Mouse (Mus musculus) MEL (cell line): ENCODE measurements around the gene Fgfr2. TPM values are rescaled to one million over a fixed set of nuclear protein-coding genes. Genes with fewer than 3 reads are reported as not detected.

Source experiments
- DNase-seq: peaks from one replicate; pipeline ENCODE4 v3.0.0; 2011; ENCODE audit warnings: low read depth, low spot score
- H3K27ac ChIP-seq: 2 replicates; pipeline ENCODE4 v1.5.1; 2012; ENCODE audit warnings: low read depth, mild to moderate bottlenecking, control low read depth, low read length, moderate library complexity; ENCODE audit not compliant: control insufficient read depth
- H3K27me3 ChIP-seq, 2 experiments: fragments of 150-350 bp in 1 of 2; sonication (generic) in 1 of 2; 2 replicates each; pipeline ENCODE4 v1.6.1; 2012; ENCODE audit warnings: low read length in 2 of 2, mild to moderate bottlenecking in 2 of 2, improper control_type of control experiment in 1 of 2, moderate library complexity in 1 of 2; ENCODE audit not compliant: insufficient read depth in 2 of 2, control insufficient read depth in 1 of 2
- H3K36me3 ChIP-seq, 2 experiments: 2 replicates each; pipeline ENCODE4 v1.6.1; 2012 to 2014; ENCODE audit warnings: low read length in 2 of 2, improper control_type of control experiment in 1 of 2, inconsistent platforms in 1 of 2, mild to moderate bottlenecking in 1 of 2; ENCODE audit not compliant: insufficient read depth in 2 of 2, control insufficient read depth in 1 of 2
- H3K4me1 ChIP-seq, 2 experiments: fragments of 150-350 bp in 1 of 2; sonication (generic) in 1 of 2; 2 replicates each; pipeline ENCODE4 v1.6.1; 2012; ENCODE audit warnings: low read length in 2 of 2, improper control_type of control experiment in 1 of 2, mild to moderate bottlenecking in 1 of 2; ENCODE audit not compliant: insufficient read depth in 2 of 2, control insufficient read depth in 1 of 2
- H3K4me3 ChIP-seq, 2 experiments: fragments of 150-350 bp in 1 of 2; sonication (generic) in 1 of 2; 2 replicates each; pipeline ENCODE4 v1.5.1; 2012; ENCODE audit warnings: low read depth in 2 of 2, low read length in 2 of 2, mild to moderate bottlenecking in 2 of 2, moderate library complexity in 2 of 2, control low read depth in 1 of 2, improper control_type of control experiment in 1 of 2; ENCODE audit not compliant: control insufficient read depth in 1 of 2, insufficient read depth in 1 of 2
- H3K79me2 ChIP-seq: 2 replicates; pipeline ENCODE4 v1.6.1; 2012; ENCODE audit warnings: mild to moderate bottlenecking, low read length, moderate library complexity; ENCODE audit not compliant: control insufficient read depth, poor library complexity, insufficient read depth
- H3K9ac ChIP-seq: 2 replicates; pipeline ENCODE4 v1.6.1; 2012; ENCODE audit warnings: low read depth, mild to moderate bottlenecking, control low read depth, low read length, moderate library complexity; ENCODE audit not compliant: control insufficient read depth, poor library complexity, severe bottlenecking
- H3K9me3 ChIP-seq: fragments of 150-350 bp; sonication (generic); replicated peaks from 2 replicates; pipeline ENCODE4 v1.6.1; 2012; ENCODE audit warnings: mild to moderate bottlenecking, low read length, improper control_type of control experiment, moderate library complexity; ENCODE audit not compliant: insufficient read depth
- BHLHE40 ChIP-seq: IDR thresholded peaks from 2 replicates; pipeline ENCODE4 v1.6.1; 2012; ENCODE audit warnings: low read depth, mild to moderate bottlenecking, inconsistent platforms, low read length, improper control_type of control experiment, borderline replicate concordance
- CHD1 ChIP-seq: IDR thresholded peaks from 2 replicates; pipeline ENCODE4 v1.6.1; 2012; ENCODE audit warnings: low read depth, mild to moderate bottlenecking, inconsistent platforms, low read length, improper control_type of control experiment
- CHD2 ChIP-seq: IDR thresholded peaks from 2 replicates; pipeline ENCODE4 v1.6.1; 2011; ENCODE audit warnings: low read length, improper control_type of control experiment
- CTCF ChIP-seq, 3 experiments: IDR thresholded peaks in 2 of 3; conservative IDR thresholded peaks in 1 of 3; 2 replicates each; pipeline ENCODE4 v1.5.1; 2011 to 2012; ENCODE audit warnings: low read length in 3 of 3, low read depth in 2 of 3, mild to moderate bottlenecking in 2 of 3, improper control_type of control experiment in 1 of 3, inconsistent platforms in 1 of 3, mixed read lengths in 1 of 3, moderate library complexity in 1 of 3; ENCODE audit not compliant: control insufficient read depth in 1 of 3, insufficient read depth in 1 of 3, poor library complexity in 1 of 3, severe bottlenecking in 1 of 3
- E2F4 ChIP-seq: IDR thresholded peaks from 2 replicates; pipeline ENCODE4 v1.6.1; 2011; ENCODE audit warnings: low read depth, low read length, improper control_type of control experiment, borderline replicate concordance
- ELF1 ChIP-seq: IDR thresholded peaks from 2 replicates; pipeline ENCODE4 v1.6.1; 2014; ENCODE audit warnings: low read depth, mild to moderate bottlenecking, inconsistent platforms, low read length, improper control_type of control experiment, moderate library complexity
- EP300 ChIP-seq, 2 experiments: IDR thresholded peaks; 2 replicates each; pipeline ENCODE4 v1.6.1; 2011; ENCODE audit warnings: improper control_type of control experiment in 2 of 2, low read length in 2 of 2, low read depth in 1 of 2, mild to moderate bottlenecking in 1 of 2
- ETS1 ChIP-seq: IDR thresholded peaks from 2 replicates; pipeline ENCODE4 v1.6.1; 2012; ENCODE audit warnings: low read depth, mild to moderate bottlenecking, inconsistent platforms, low read length, improper control_type of control experiment, moderate library complexity
- GABPA ChIP-seq: IDR thresholded peaks from 2 replicates; pipeline ENCODE4 v1.6.1; 2012; ENCODE audit warnings: low read depth, mild to moderate bottlenecking, inconsistent platforms, low read length, improper control_type of control experiment, moderate library complexity
- GATA1 ChIP-seq: IDR thresholded peaks from 2 replicates; pipeline ENCODE4 v1.6.1; 2011; ENCODE audit warnings: low read depth, low read length, improper control_type of control experiment
- HCFC1 ChIP-seq: IDR thresholded peaks from 2 replicates; pipeline ENCODE4 v1.6.1; 2012; ENCODE audit warnings: low read depth, mild to moderate bottlenecking, inconsistent platforms, low read length, improper control_type of control experiment, moderate library complexity
- JUND ChIP-seq: IDR thresholded peaks from 2 replicates; pipeline ENCODE4 v1.6.1; 2011; ENCODE audit warnings: low read depth, mild to moderate bottlenecking, improper control_type of control experiment, low read length
- KAT2A ChIP-seq: conservative IDR thresholded peaks from 2 replicates; pipeline ENCODE4 v1.6.1; 2012; ENCODE audit warnings: low read depth, low read length, improper control_type of control experiment, inconsistent platforms
- MAFK ChIP-seq: IDR thresholded peaks from 2 replicates; pipeline ENCODE4 v1.6.1; 2011; ENCODE audit warnings: low read depth, mild to moderate bottlenecking, low read length, improper control_type of control experiment, borderline replicate concordance
- MAX ChIP-seq: IDR thresholded peaks from 2 replicates; pipeline ENCODE4 v1.6.1; 2011; ENCODE audit warnings: low read length, improper control_type of control experiment
- MAZ ChIP-seq: IDR thresholded peaks from 2 replicates; pipeline ENCODE4 v1.6.1; 2012; ENCODE audit warnings: low read depth, mild to moderate bottlenecking, inconsistent platforms, low read length, improper control_type of control experiment
- MXI1 ChIP-seq: IDR thresholded peaks from 2 replicates; pipeline ENCODE4 v1.6.1; 2011; ENCODE audit warnings: mild to moderate bottlenecking, low read depth, low read length, improper control_type of control experiment
- MYB ChIP-seq: IDR thresholded peaks from 2 replicates; pipeline ENCODE4 v1.6.1; 2011; ENCODE audit warnings: mild to moderate bottlenecking, low read depth, low read length, improper control_type of control experiment
- MYC ChIP-seq: IDR thresholded peaks from 2 replicates; pipeline ENCODE4 v1.6.1; 2011; ENCODE audit warnings: low read depth, mild to moderate bottlenecking, low read length, improper control_type of control experiment, moderate library complexity
- NELFE ChIP-seq: IDR thresholded peaks from 2 replicates; pipeline ENCODE4 v1.6.1; 2011; ENCODE audit warnings: low read depth, low read length, improper control_type of control experiment
- NRF1 ChIP-seq: IDR thresholded peaks from 2 replicates; pipeline ENCODE4 v1.6.1; 2014; ENCODE audit warnings: low read depth, mild to moderate bottlenecking, inconsistent platforms, low read length, improper control_type of control experiment, moderate library complexity; ENCODE audit not compliant: poor library complexity, insufficient read depth, severe bottlenecking
- POLR2A ChIP-seq, 2 experiments: IDR thresholded peaks; 2 replicates each; pipeline ENCODE4 v1.6.1; 2011 to 2012; ENCODE audit warnings: low read length in 2 of 2, mild to moderate bottlenecking in 2 of 2, control low read depth in 1 of 2, improper control_type of control experiment in 1 of 2, low read depth in 1 of 2, moderate library complexity in 1 of 2; ENCODE audit not compliant: control insufficient read depth in 1 of 2, insufficient read depth in 1 of 2, poor library complexity in 1 of 2
- POLR2AphosphoS2 ChIP-seq: IDR thresholded peaks from 2 replicates; pipeline ENCODE4 v1.6.1; 2011; ENCODE audit warnings: low read length, improper control_type of control experiment
- POLR2AphosphoS5 ChIP-seq: IDR thresholded peaks from 2 replicates; pipeline ENCODE4 v1.6.1; 2012; ENCODE audit warnings: low read depth, borderline replicate concordance, mild to moderate bottlenecking, inconsistent platforms, low read length, moderate library complexity, mixed read lengths
- RAD21 ChIP-seq: IDR thresholded peaks from 2 replicates; pipeline ENCODE4 v1.6.1; 2011; ENCODE audit warnings: mild to moderate bottlenecking, low read depth, low read length, improper control_type of control experiment
- RCOR1 ChIP-seq: IDR thresholded peaks from 2 replicates; pipeline ENCODE4 v1.6.1; 2012; ENCODE audit warnings: low read depth, mild to moderate bottlenecking, inconsistent platforms, low read length, improper control_type of control experiment
- SIN3A ChIP-seq: IDR thresholded peaks from 2 replicates; pipeline ENCODE4 v1.6.1; 2012; ENCODE audit warnings: low read length, improper control_type of control experiment, inconsistent platforms
- SMC3 ChIP-seq: IDR thresholded peaks from 2 replicates; pipeline ENCODE4 v1.6.1; 2011; ENCODE audit warnings: low read depth, low read length, improper control_type of control experiment
- TAL1 ChIP-seq: IDR thresholded peaks from 2 replicates; pipeline ENCODE4 v1.6.1; 2012; ENCODE audit warnings: mild to moderate bottlenecking, inconsistent platforms, low read length, moderate library complexity, mixed read lengths
- TBP ChIP-seq: IDR thresholded peaks from 2 replicates; pipeline ENCODE4 v1.8.0; 2011; ENCODE audit warnings: low read depth, low read length, improper control_type of control experiment
- TCF12 ChIP-seq: IDR thresholded peaks from 2 replicates; pipeline ENCODE4 v1.6.1; 2014; ENCODE audit warnings: low read depth, mild to moderate bottlenecking, inconsistent platforms, low read length, improper control_type of control experiment, moderate library complexity
- UBTF ChIP-seq: IDR thresholded peaks from 2 replicates; pipeline ENCODE4 v1.6.1; 2012; ENCODE audit warnings: low read depth, mild to moderate bottlenecking, inconsistent platforms, low read length, improper control_type of control experiment, moderate library complexity, borderline replicate concordance; ENCODE audit not compliant: insufficient read depth
- USF1 ChIP-seq: IDR thresholded peaks from 2 replicates; pipeline ENCODE4 v1.6.1; 2014; ENCODE audit warnings: low read depth, mild to moderate bottlenecking, inconsistent platforms, low read length, improper control_type of control experiment, moderate library complexity
- USF2 ChIP-seq, 2 experiments: IDR thresholded peaks; 2 replicates each; pipeline ENCODE4 v1.6.1; 2011 to 2012; ENCODE audit warnings: improper control_type of control experiment in 2 of 2, low read length in 2 of 2, borderline replicate concordance in 1 of 2, inconsistent platforms in 1 of 2, low read depth in 1 of 2, mild to moderate bottlenecking in 1 of 2; ENCODE audit not compliant: insufficient read depth in 1 of 2
- ZC3H11A ChIP-seq: IDR thresholded peaks from 2 replicates; pipeline ENCODE4 v1.6.1; 2012; ENCODE audit warnings: low read depth, mild to moderate bottlenecking, inconsistent platforms, low read length, improper control_type of control experiment
- ZKSCAN1 ChIP-seq: IDR thresholded peaks from 2 replicates; pipeline ENCODE4 v1.6.1; 2012; ENCODE audit warnings: low read depth, mild to moderate bottlenecking, inconsistent platforms, low read length, improper control_type of control experiment, moderate library complexity
- ZMIZ1 ChIP-seq: IDR thresholded peaks from 2 replicates; pipeline ENCODE4 v1.6.1; 2012; ENCODE audit warnings: low read depth, mild to moderate bottlenecking, inconsistent platforms, low read length, improper control_type of control experiment, moderate library complexity
- ZNF384 ChIP-seq: IDR thresholded peaks from 2 replicates; pipeline ENCODE4 v1.6.1; 2012; ENCODE audit warnings: low read depth, mild to moderate bottlenecking, inconsistent platforms, low read length, improper control_type of control experiment
- polyA plus RNA-seq, 2 experiments: library from polyadenylated mRNA; stranded (reverse) in 1 of 2; unstranded in 1 of 2; fragments of >175 nt in 1 of 2; fragments of >200 nt in 1 of 2; gene quantifications; 2 replicates each; pipeline versions ENCODE4 v1.2.1 to v1.2.4; 2012; ENCODE audit warnings: low replicate concordance in 2 of 2, low read depth in 1 of 2; ENCODE audit not compliant: insufficient read length in 2 of 2, insufficient read depth in 1 of 2, missing spikeins in 1 of 2
- total RNA-seq: library from RNA; depleted of rRNA; stranded (reverse); fragments of 300-350 nt; gene quantifications from 2 replicates; pipeline ENCODE4 v1.2.3, GENCODE M21; 2012

Gene Fgfr2
- total and polyA plus RNA-seq, 3 experiments = not detected

GRCm38 (mm10) chr7:132858043-132858608 is 265.0 kb downstream of the Fgfr2 start:
- Histone ChIP-seq H3K79me2 (peaks cover 26% of the 10 kb centered on the region), H3K27ac (no peak overlapping the region), H3K27me3 (no peaks in the 10 kb centered on the region), H3K9ac (no peak overlapping the region), H3K4me1 (peaks cover 9 to 15% of the 10 kb centered on the region in 2 experiments), H3K9me3 (no peaks in the 10 kb centered on the region), H3K4me3 (peak overlapping the region in 1 of 2 experiments; percentile 79; a peak in 2 of 4 replicates), H3K36me3 (peaks cover 0 to 31% of the 10 kb centered on the region in 2 experiments; a peak in 2 of 4 replicates)
- DNase-seq = peak; percentile 67
- TF ChIP-seq RCOR1 = no peak
- no peak for TF ChIP-seq UBTF
- TF ChIP-seq ETS1 = 0 out of 2 replicates have a peak, but pooled peaks have one; percentile 15
- no peak for TF ChIP-seq ZKSCAN1
- TF ChIP-seq MXI1 = no peak
- TF ChIP-seq HCFC1 = no peak
- TF ChIP-seq GABPA = no peak
- no peak for TF ChIP-seq USF1
- TF ChIP-seq SIN3A = 0 out of 2 replicates have a peak, but pooled peaks have one; percentile 20
- no peak for TF ChIP-seq NELFE
- no peak for TF ChIP-seq ZC3H11A
- no peak for TF ChIP-seq JUND
- TF ChIP-seq EP300 (IDR thresholded peaks at IDR 0.05; ENCODE audit: low read depth in 1 of 2, low read length in 2 of 2) = no peak
- TF ChIP-seq KAT2A = no peak
- TF ChIP-seq MAX = no peak
- no peak for TF ChIP-seq POLR2AphosphoS2
- TF ChIP-seq USF2 (IDR thresholded peaks at IDR 0.05; ENCODE audit: borderline replicate concordance in 1 of 2, insufficient read depth in 1 of 2, low read depth in 1 of 2, low read length in 2 of 2) = no peak
- TF ChIP-seq ELF1 = no peak
- TF ChIP-seq GATA1 = no peak
- no peak for TF ChIP-seq CHD1
- no peak for TF ChIP-seq BHLHE40
- TF ChIP-seq ZNF384 = peak; percentile 83
- TF ChIP-seq POLR2A (IDR thresholded peaks at IDR 0.05; ENCODE audit: control insufficient read depth in 1 of 2, insufficient read depth in 1 of 2, low read depth in 1 of 2, low read length in 2 of 2, poor library complexity in 1 of 2) = no peak
- TF ChIP-seq ZMIZ1 = no peak
- TF ChIP-seq CTCF (IDR thresholded peaks at IDR 0.05 in 2 of 3, conservative IDR thresholded peaks at IDR 0.05 in 1 of 3; ENCODE audit: control insufficient read depth in 1 of 3, insufficient read depth in 1 of 3, low read depth in 2 of 3, low read length in 3 of 3, poor library complexity in 1 of 3, severe bottlenecking in 1 of 3) = peak; percentile 12 to 29 (median 29); a peak in 3 of 6 replicates
- no peak for TF ChIP-seq E2F4
- no peak for TF ChIP-seq RAD21
- TF ChIP-seq TAL1 = no peak
- TF ChIP-seq MAZ = no peak
- 0 out of 2 replicates have a peak, but pooled peaks have one; percentile 40 for TF ChIP-seq MYC
- TF ChIP-seq SMC3 = no peak
- no peak for TF ChIP-seq TCF12
- no peak for TF ChIP-seq MAFK
- no peak for TF ChIP-seq CHD2
- no peak for TF ChIP-seq NRF1
- TF ChIP-seq POLR2AphosphoS5 = no peak
- no peak for TF ChIP-seq MYB
- TF ChIP-seq TBP = peak; percentile 91
